Mouse (Mus musculus): Measurements from ENCODE around the gene Sema3a. TPM values are rescaled to one million over a fixed set of nuclear protein-coding genes. Genes with fewer than 3 reads are reported as not detected.

The Sema3a gene
- polyA plus RNA-seq (2014; fragmentation: Nextera tagmentation; extraction: Ambion mirVana) = 36.8 and 42.8 TPM in 2 replicates

- H3K9ac ChIP-seq (ENCODE audit: low read depth, low read length) = peak within 1 kb of the TSS; percentile 60
- no peaks in the 10 kb centered on the region for H3K27me3 ChIP-seq (replicated peaks; ENCODE audit: control insufficient read depth, insufficient read depth, low read length)
- peak; percentile 93 for ATAC-seq (ENCODE audit: low read depth)
- DNase-seq (ENCODE audit: low spot score) = peak; percentile 81
- H3K36me3 ChIP-seq (ENCODE audit: control insufficient read depth, insufficient read depth, low read length) = no peaks in the 10 kb centered on the region
- peak within 1 kb of the TSS; percentile 87 for H3K27ac ChIP-seq (replicated peaks; ENCODE audit: low read depth, low read length)
- H3K4me3 ChIP-seq (ENCODE audit: low read depth, low read length) = peak within 1 kb of the TSS; percentile 33
- H3K4me2 ChIP-seq (ENCODE audit: low read depth, low read length) = peak within 1 kb of the TSS; percentile 55
- 8% methylated on average over 13 of the region's 13 CpGs for WGBS
- H3K4me1 ChIP-seq (ENCODE audit: control insufficient read depth, insufficient read depth, low read length) = no peaks in the 10 kb centered on the region
- no peaks in the 10 kb centered on the region for H3K9me3 ChIP-seq (ENCODE audit: control insufficient read depth, low read length)
These were observed at the start of gene Sema3a for GRCm38 (mm10) chr5:13125241-13125692. Gene Sema3a (plus strand): TSS chr5:13125414.

- no peaks in the 10 kb centered on the region for H3K4me1 ChIP-seq (ENCODE audit: control insufficient read depth, insufficient read depth, low read length)
These were observed 40.3 kb upstream of the Sema3a start for GRCm38 (mm10) chr5:13084777-13085439.

GRCm38 (mm10) chr5:13090431-13090830 is 34.8 kb upstream of the Sema3a start:
- no peaks in the 10 kb centered on the region for H3K4me1 ChIP-seq (ENCODE audit: control insufficient read depth, insufficient read depth, low read length)
- ATAC-seq (ENCODE audit: low read depth) (no peak), DNase-seq (ENCODE audit: low spot score) (peak; percentile 75)
- H3K4me2 ChIP-seq (ENCODE audit: low read depth, low read length) = no peak overlapping the region
- no peaks in the 10 kb centered on the region for H3K9me3 ChIP-seq (ENCODE audit: control insufficient read depth, low read length)
- no peaks in the 10 kb centered on the region for H3K36me3 ChIP-seq (ENCODE audit: control insufficient read depth, insufficient read depth, low read length)
- H3K4me3 ChIP-seq (ENCODE audit: low read depth, low read length) = no peak overlapping the region
- WGBS = 69% methylated on average over 1 of the region's 1 CpGs
- H3K27ac ChIP-seq (replicated peaks; ENCODE audit: low read depth, low read length) = no peak overlapping the region
- no peak overlapping the region for H3K9ac ChIP-seq (ENCODE audit: low read depth, low read length)
- no peaks in the 10 kb centered on the region for H3K27me3 ChIP-seq (replicated peaks; ENCODE audit: control insufficient read depth, insufficient read depth, low read length)

More at GRCm38 (mm10) chr5:13084777-13085439, 40.3 kb upstream of the Sema3a start:
- H3K4me2 ChIP-seq (ENCODE audit: low read depth, low read length) = no peak overlapping the region
- peak; percentile 80 for DNase-seq (ENCODE audit: low spot score)
- H3K36me3 ChIP-seq (ENCODE audit: control insufficient read depth, insufficient read depth, low read length) = no peaks in the 10 kb centered on the region
- WGBS = 37% methylated on average over 6 of the region's 6 CpGs
- no peak overlapping the region for H3K4me3 ChIP-seq (ENCODE audit: low read depth, low read length)
- ATAC-seq (ENCODE audit: low read depth) = no peak
- no peak overlapping the region for H3K9ac ChIP-seq (ENCODE audit: low read depth, low read length)
- no peaks in the 10 kb centered on the region for H3K9me3 ChIP-seq (ENCODE audit: control insufficient read depth, low read length)
- no peak overlapping the region for H3K27ac ChIP-seq (replicated peaks; ENCODE audit: low read depth, low read length)
- H3K27me3 ChIP-seq (replicated peaks; ENCODE audit: control insufficient read depth, insufficient read depth, low read length) = no peaks in the 10 kb centered on the region

- no peaks in the 10 kb centered on the region for H3K4me1 ChIP-seq (ENCODE audit: control insufficient read depth, insufficient read depth, low read length)
- 37% methylated on average over 2 of the region's 2 CpGs for WGBS
- no peak overlapping the region for H3K9ac ChIP-seq (ENCODE audit: low read depth, low read length)
- H3K4me2 ChIP-seq (ENCODE audit: low read depth, low read length) = no peak overlapping the region
- DNase-seq (ENCODE audit: low spot score) (peak; percentile 55), ATAC-seq (ENCODE audit: low read depth) (no peak)
- no peaks in the 10 kb centered on the region for H3K27me3 ChIP-seq (replicated peaks; ENCODE audit: control insufficient read depth, insufficient read depth, low read length)
- H3K36me3 ChIP-seq (ENCODE audit: control insufficient read depth, insufficient read depth, low read length) = no peaks in the 10 kb centered on the region
- H3K27ac ChIP-seq (replicated peaks; ENCODE audit: low read depth, low read length) = no peak overlapping the region
- no peaks in the 10 kb centered on the region for H3K9me3 ChIP-seq (ENCODE audit: control insufficient read depth, low read length)
- no peak overlapping the region for H3K4me3 ChIP-seq (ENCODE audit: low read depth, low read length)
These were observed 15.7 kb upstream of the Sema3a start for GRCm38 (mm10) chr5:13109522-13109921.

GRCm38 (mm10) chr5:13117236-13117635 is 8.0 kb upstream of the Sema3a start:
- WGBS = 74% methylated on average over 8 of the region's 8 CpGs
- no peaks in the 10 kb centered on the region for H3K4me1 ChIP-seq (ENCODE audit: control insufficient read depth, insufficient read depth, low read length)
- no peak overlapping the region for H3K4me3 ChIP-seq (ENCODE audit: low read depth, low read length)
- no peaks in the 10 kb centered on the region for H3K27me3 ChIP-seq (replicated peaks; ENCODE audit: control insufficient read depth, insufficient read depth, low read length)
- no peak overlapping the region for H3K4me2 ChIP-seq (ENCODE audit: low read depth, low read length)
- H3K9ac ChIP-seq (ENCODE audit: low read depth, low read length) = no peak overlapping the region
- DNase-seq (ENCODE audit: low spot score) = no peak
- no peak overlapping the region for H3K27ac ChIP-seq (replicated peaks; ENCODE audit: low read depth, low read length)
- H3K9me3 ChIP-seq (ENCODE audit: control insufficient read depth, low read length) = no peaks in the 10 kb centered on the region
- no peak for ATAC-seq (ENCODE audit: low read depth)
- H3K36me3 ChIP-seq (ENCODE audit: control insufficient read depth, insufficient read depth, low read length) = no peaks in the 10 kb centered on the region

GRCm38 (mm10) chr5:13125757-13126156 is 543 bp downstream of the Sema3a start:
- H3K27ac ChIP-seq (replicated peaks; ENCODE audit: low read depth, low read length) = peak overlapping the region; percentile 87
- peak overlapping the region; percentile 60 for H3K9ac ChIP-seq (ENCODE audit: low read depth, low read length)
- peak overlapping the region; percentile 55 for H3K4me2 ChIP-seq (ENCODE audit: low read depth, low read length)
- H3K9me3 ChIP-seq (ENCODE audit: control insufficient read depth, low read length) = no peaks in the 10 kb centered on the region
- no peaks in the 10 kb centered on the region for H3K36me3 ChIP-seq (ENCODE audit: control insufficient read depth, insufficient read depth, low read length)
- ATAC-seq (ENCODE audit: low read depth) (peak; percentile 39; the same call in 1 of the 2 replicates), DNase-seq (ENCODE audit: low spot score) (peak; percentile 70)
- peak overlapping the region; percentile 33 for H3K4me3 ChIP-seq (ENCODE audit: low read depth, low read length)
- no peaks in the 10 kb centered on the region for H3K27me3 ChIP-seq (replicated peaks; ENCODE audit: control insufficient read depth, insufficient read depth, low read length)
- WGBS = 13% methylated on average over 9 of the region's 9 CpGs
- H3K4me1 ChIP-seq (ENCODE audit: control insufficient read depth, insufficient read depth, low read length) = no peaks in the 10 kb centered on the region

GRCm38 (mm10) chr5:13126196-13126595 is 982 bp downstream of the Sema3a start:
- ATAC-seq (ENCODE audit: low read depth) = no peak
- no peaks in the 10 kb centered on the region for H3K4me1 ChIP-seq (ENCODE audit: control insufficient read depth, insufficient read depth, low read length)
- peak overlapping the region; percentile 33 for H3K4me3 ChIP-seq (ENCODE audit: low read depth, low read length)
- peak overlapping the region; percentile 55 for H3K4me2 ChIP-seq (ENCODE audit: low read depth, low read length)
- no peaks in the 10 kb centered on the region for H3K36me3 ChIP-seq (ENCODE audit: control insufficient read depth, insufficient read depth, low read length)
- H3K9me3 ChIP-seq (ENCODE audit: control insufficient read depth, low read length) = no peaks in the 10 kb centered on the region
- H3K9ac ChIP-seq (ENCODE audit: low read depth, low read length) = peak overlapping the region; percentile 60
- DNase-seq (ENCODE audit: low spot score) = peak; percentile 35
- H3K27me3 ChIP-seq (replicated peaks; ENCODE audit: control insufficient read depth, insufficient read depth, low read length) = no peaks in the 10 kb centered on the region
- 18% methylated on average over 4 of the region's 4 CpGs for WGBS
- peak overlapping the region; percentile 87 for H3K27ac ChIP-seq (replicated peaks; ENCODE audit: low read depth, low read length)

GRCm38 (mm10) chr5:13127121-13127520 is 1.9 kb downstream of the Sema3a start:
- H3K4me3 ChIP-seq (ENCODE audit: low read depth, low read length) = peak overlapping the region; percentile 33
- 42% methylated on average over 3 of the region's 3 CpGs for WGBS
- no peak for ATAC-seq (ENCODE audit: low read depth)
- peak overlapping the region; percentile 55 for H3K4me2 ChIP-seq (ENCODE audit: low read depth, low read length)
- H3K9ac ChIP-seq (ENCODE audit: low read depth, low read length) = no peak overlapping the region; the same call in 1 of the 2 replicates
- peak; percentile 62 for DNase-seq (ENCODE audit: low spot score)
- H3K27me3 ChIP-seq (replicated peaks; ENCODE audit: control insufficient read depth, insufficient read depth, low read length) = no peaks in the 10 kb centered on the region
- no peaks in the 10 kb centered on the region for H3K9me3 ChIP-seq (ENCODE audit: control insufficient read depth, low read length)
- no peaks in the 10 kb centered on the region for H3K36me3 ChIP-seq (ENCODE audit: control insufficient read depth, insufficient read depth, low read length)
- peak overlapping the region; percentile 87; the same call in 1 of the 2 replicates for H3K27ac ChIP-seq (replicated peaks; ENCODE audit: low read depth, low read length)
- no peaks in the 10 kb centered on the region for H3K4me1 ChIP-seq (ENCODE audit: control insufficient read depth, insufficient read depth, low read length)
